14 mouse cellular contexts compared by ENCODE assay signal in genomic region chr3:103641301-103641700, GRCm38 (mm10). TPM values are rescaled to one million over a fixed set of nuclear protein-coding genes. Genes with fewer than 3 reads are reported as not detected.
DNase-seq lines count a peak whose midpoint lies in the region; ATAC-seq lines count a peak whose summit lies in the region.
"Had no signal": no experiment of that assay in that cellular context is flagged by ENCODE, and none has a peak within 500 bp of the region (broad histone marks: within the 10 kb centered on the region; RNA-seq: fewer than 3 reads in every experiment).

No protein-coding gene starts in this region.

- H3K27me3 ChIP-seq in forebrain, embryonic 12.5 days = peaks cover 4% of the 10 kb centered on the region; the same call in 1 of the 2 replicates
- H3K27me3 ChIP-seq in forebrain, embryonic 10.5 days (ENCODE audit: poor library complexity, severe bottlenecking) = 0 out of 2 replicates have a peak, but pooled peaks cover 5% of the 10 kb centered on the region
- no peaks in the 10 kb centered on the region for H3K27me3 ChIP-seq in neural tube, embryonic 15.5 days (replicated peaks)
- H3K27me3 ChIP-seq: embryonic facial prominence, embryonic 13.5 days; liver, embryonic 12.5 days had no signal

- no peak for DNase-seq in forebrain, embryonic 10.5 days (ENCODE audit: extremely low spot score, low spot score)
- peak; percentile 37 for DNase-seq in retina, postnatal 1 day
- no peak for DNase-seq in retina, embryonic 14.5 days (ENCODE audit: low spot score)
- no peak for DNase-seq in gastrocnemius, postnatal 25 days
- DNase-seq in frontal cortex, postnatal 36 days (ENCODE audit: low spot score in 2 of 2) = no peak
- no peak for DNase-seq in left cerebral cortex, adult 11 months (ENCODE audit: low spot score)
- DNase-seq: cerebellum, postnatal 36 days; lung, postnatal 14 days had no signal

- H3K4me2 ChIP-seq in forebrain, embryonic 12.5 days = no peak overlapping the region
- no peak overlapping the region for H3K4me2 ChIP-seq in neural tube, embryonic 15.5 days
- H3K4me2 ChIP-seq: embryonic facial prominence, embryonic 13.5 days; liver, embryonic 12.5 days had no signal

- no peaks in the 10 kb centered on the region for H3K9me3 ChIP-seq in forebrain, embryonic 12.5 days
- no peaks in the 10 kb centered on the region for H3K9me3 ChIP-seq in forebrain, embryonic 10.5 days
- no peaks in the 10 kb centered on the region for H3K9me3 ChIP-seq in neural tube, embryonic 15.5 days (replicated peaks)
- H3K9me3 ChIP-seq: embryonic facial prominence, embryonic 13.5 days; G1E; heart, embryonic 10.5 days; liver, embryonic 12.5 days had no signal

- H3K4me3 ChIP-seq in forebrain, embryonic 12.5 days (replicated peaks) = no peak overlapping the region
- no peak overlapping the region for H3K4me3 ChIP-seq in forebrain, embryonic 10.5 days
- no peak overlapping the region for H3K4me3 ChIP-seq in neural tube, embryonic 15.5 days (replicated peaks)
- H3K4me3 ChIP-seq: embryonic facial prominence, embryonic 13.5 days; heart, embryonic 10.5 days; liver, embryonic 12.5 days had no signal

- no peaks in the 10 kb centered on the region for H3K36me3 ChIP-seq in forebrain, embryonic 12.5 days (replicated peaks)
- no peaks in the 10 kb centered on the region for H3K36me3 ChIP-seq in forebrain, embryonic 10.5 days (replicated peaks)
- no peaks in the 10 kb centered on the region for H3K36me3 ChIP-seq in neural tube, embryonic 15.5 days
- H3K36me3 ChIP-seq: embryonic facial prominence, embryonic 13.5 days; G1E; heart, embryonic 10.5 days; liver, embryonic 12.5 days had no signal

- WGBS in forebrain, embryonic 12.5 days = 47% methylated on average over 7 of the region's 7 CpGs
- 70% methylated on average over 7 of the region's 7 CpGs for WGBS in forebrain, embryonic 10.5 days
- 35% methylated on average over 7 of the region's 7 CpGs for WGBS in neural tube, embryonic 15.5 days

- peaks cover 5% of the 10 kb centered on the region; the same call in 1 of the 2 replicates for H3K4me1 ChIP-seq in forebrain, embryonic 12.5 days
- peaks cover 25% of the 10 kb centered on the region for H3K4me1 ChIP-seq in forebrain, embryonic 10.5 days
- no peaks in the 10 kb centered on the region for H3K4me1 ChIP-seq in neural tube, embryonic 15.5 days
- H3K4me1 ChIP-seq: embryonic facial prominence, embryonic 13.5 days; heart, embryonic 10.5 days; liver, embryonic 12.5 days had no signal

- ATAC-seq in forebrain, embryonic 12.5 days (ENCODE audit: low FRiP score) = 0 out of 2 replicates have a peak, but pooled peaks have one; percentile 49
- ATAC-seq in neural tube, embryonic 15.5 days (ENCODE audit: low FRiP score) = 0 out of 2 replicates have a peak, but pooled peaks have one; percentile 41
- ATAC-seq: liver, embryonic 12.5 days had no signal

- H3K27ac ChIP-seq in forebrain, embryonic 12.5 days = 0 out of 2 replicates have a peak overlapping the region, but pooled peaks have one; percentile 0
- H3K27ac ChIP-seq in forebrain, embryonic 10.5 days = no peak overlapping the region
- no peak overlapping the region for H3K27ac ChIP-seq in neural tube, embryonic 15.5 days (replicated peaks)
- H3K27ac ChIP-seq: embryonic facial prominence, embryonic 13.5 days; heart, embryonic 10.5 days; liver, embryonic 12.5 days had no signal

- H3K9ac ChIP-seq in forebrain, embryonic 12.5 days = no peak overlapping the region
- no peak overlapping the region for H3K9ac ChIP-seq in neural tube, embryonic 15.5 days (replicated peaks)
- H3K9ac ChIP-seq: embryonic facial prominence, embryonic 13.5 days; liver, embryonic 12.5 days had no signal

RNA-seq across cellular contexts. Expression of gene Atg4a-ps, which starts 4.6 kb away (rescaled TPM):
- 0.17 TPM in 1 of 2 replicates, not detected in the other for polyA plus RNA-seq in forebrain, embryonic 12.5 days (2016; fragmentation: Nextera tagmentation; extraction: Ambion mirVana)
- polyA plus RNA-seq in forebrain, embryonic 10.5 days (2016; fragmentation: Nextera tagmentation; extraction: Ambion mirVana) = 0.09 and 0.20 TPM in 2 replicates
- polyA plus RNA-seq in neural tube, embryonic 15.5 days (2015; fragmentation: Nextera tagmentation; extraction: Ambion mirVana) = 0.14 and 0.17 TPM in 2 replicates
- total RNA-seq in gastrocnemius, postnatal 25 days (2021) = 1 to 10 TPM in 1 of 2 experiments, not detected in 1; 4.3 TPM
- polyA plus RNA-seq: G1E had no signal
